Mouse (Mus musculus) heart, postnatal 0 days (tissue): ENCODE data around the gene Ell2.

Source experiments
- CTCF ChIP-seq: IDR thresholded peaks from 2 replicates; pipeline ENCODE4 v1.5.1; 2016; ENCODE audit warnings: antibody characterized with exemption, control low read depth, low read depth
- EP300 ChIP-seq: IDR thresholded peaks from 2 replicates; pipeline ENCODE4 v1.6.1; 2016; ENCODE audit warnings: antibody characterized with exemption, low read depth

- no peak for TF ChIP-seq CTCF
- no peak for TF ChIP-seq EP300
These were observed 79.7 kb downstream of the Ell2 start for GRCm38 (mm10) chr13:75786264-75786663.
